Mouse (Mus musculus) frontal cortex, adult (tissue): Measurements from ENCODE around the gene Dph6.
A peak's percentile ranks its signal among the peaks of the same experiment; 100 is the strongest.

ENCODE experiments used
- ATAC-seq: cut with Nextera tagmentation; 2 replicates; pipeline ENCODE4 v1.9.2; 2017; ENCODE audit warnings: mild to moderate bottlenecking, moderate library complexity, mixed read lengths; ENCODE audit not compliant: low TSS enrichment

Gene Dph6

GRCm38 (mm10) chr2:114540416-114540815, 114.3 kb downstream of the Dph6 start:
- no peak for ATAC-seq

GRCm38 (mm10) chr2:114536032-114536431, 118.7 kb downstream of the Dph6 start:
- no peak for ATAC-seq

- ATAC-seq = no peak
Measured at GRCm38 (mm10) chr2:114531010-114531756, 123.6 kb downstream of the Dph6 start.

GRCm38 (mm10) chr2:114520414-114520813, 134.3 kb downstream of the Dph6 start:
- no peak for ATAC-seq

GRCm38 (mm10) chr2:114519907-114520306, 134.9 kb downstream of the Dph6 start:
- no peak for ATAC-seq

- ATAC-seq = no peak
Measured at GRCm38 (mm10) chr2:114492398-114492797, 162.4 kb downstream of the Dph6 start.

GRCm38 (mm10) chr2:114491907-114492306, 162.9 kb downstream of the Dph6 start:
- no peak for ATAC-seq

DNA sequence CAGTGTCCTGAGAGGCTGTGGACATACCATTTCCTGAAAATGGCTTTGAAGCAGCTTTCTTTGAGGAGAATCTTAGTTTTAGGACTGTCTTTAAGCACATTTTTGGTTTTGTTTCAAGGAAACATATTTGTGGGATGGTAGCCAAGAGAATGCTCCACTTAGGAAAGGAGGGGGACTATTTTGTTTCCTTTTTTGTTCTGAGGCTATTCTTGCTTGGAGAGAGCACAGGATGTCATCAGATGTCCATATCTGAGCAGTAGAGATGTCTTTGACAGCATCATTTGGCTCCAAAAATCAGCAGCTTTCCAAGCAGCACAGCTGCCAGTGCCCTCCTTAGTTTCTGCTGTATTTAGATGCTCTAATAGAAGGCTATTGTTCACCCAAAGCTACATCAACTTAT, 167.8 kb downstream of the Dph6 start:
- peak; percentile 52 for ATAC-seq
